Mouse (Mus musculus): Measurements from ENCODE around the gene Stk40. TPM values are rescaled to one million over a fixed set of nuclear protein-coding genes. Genes with fewer than 3 reads are reported as not detected.

Stk40 gene
- polyA plus RNA-seq, 1 experiment from 2014 or later: 24.4 TPM

GRCm38 (mm10) chr4:126104261-126105075 is 711 bp downstream of the Stk40 start:
- Histone ChIP-seq H3K4me1 (replicated peaks; ENCODE audit: control insufficient read depth, insufficient read depth, low read length) (peaks cover 62% of the 10 kb centered on the region), H3K27me3 (replicated peaks; ENCODE audit: control insufficient read depth, insufficient read depth, low read length) (no peaks in the 10 kb centered on the region), H3K9me3 (ENCODE audit: control insufficient read depth, low read length) (no peaks in the 10 kb centered on the region), H3K4me2 (peak overlapping the region; percentile 98), H3K27ac (ENCODE audit: low read depth, low read length) (0 out of 2 replicates have a peak overlapping the region, but pooled peaks have one; percentile 42), H3K4me3 (ENCODE audit: low read depth, low read length) (peak overlapping the region; percentile 88), H3K36me3 (ENCODE audit: control insufficient read depth, insufficient read depth, low read length) (no peaks in the 10 kb centered on the region), H3K9ac (ENCODE audit: low read depth, low read length) (peak overlapping the region; percentile 84)
- ATAC-seq (replicated peaks; ENCODE audit: low FRiP score): 0 out of 2 replicates have a peak, but pooled peaks have one; percentile 1
- 2% methylated on average over 34 of the region's 34 CpGs for WGBS
- DNase-seq (ENCODE audit: low spot score): no peak

- Histone ChIP-seq H3K36me3 (ENCODE audit: control insufficient read depth, insufficient read depth, low read length) (no peaks in the 10 kb centered on the region), H3K27me3 (replicated peaks; ENCODE audit: control insufficient read depth, insufficient read depth, low read length) (no peaks in the 10 kb centered on the region), H3K4me1 (replicated peaks; ENCODE audit: control insufficient read depth, insufficient read depth, low read length) (peaks cover 62% of the 10 kb centered on the region), H3K4me2 (peak overlapping the region; percentile 98), H3K4me3 (ENCODE audit: low read depth, low read length) (peak overlapping the region; percentile 88), H3K9me3 (ENCODE audit: control insufficient read depth, low read length) (no peaks in the 10 kb centered on the region), H3K27ac (ENCODE audit: low read depth, low read length) (no peak overlapping the region), H3K9ac (ENCODE audit: low read depth, low read length) (no peak overlapping the region)
- no peak for DNase-seq (ENCODE audit: low spot score)
- no peak for ATAC-seq (replicated peaks; ENCODE audit: low FRiP score)
- WGBS: 67% methylated on average over 7 of the region's 7 CpGs
Measured at GRCm38 (mm10) chr4:126105131-126105783, 1.5 kb downstream of the Stk40 start.

- DNase-seq (ENCODE audit: low spot score) (no peak), ATAC-seq (replicated peaks; ENCODE audit: low FRiP score) (no peak)
- Histone ChIP-seq H3K4me3 (ENCODE audit: low read depth, low read length) (no peak overlapping the region), H3K27ac (ENCODE audit: low read depth, low read length) (no peak overlapping the region), H3K27me3 (replicated peaks; ENCODE audit: control insufficient read depth, insufficient read depth, low read length) (no peaks in the 10 kb centered on the region), H3K4me2 (no peak overlapping the region), H3K9ac (ENCODE audit: low read depth, low read length) (no peak overlapping the region), H3K4me1 (replicated peaks; ENCODE audit: control insufficient read depth, insufficient read depth, low read length) (peaks cover 56% of the 10 kb centered on the region), H3K36me3 (ENCODE audit: control insufficient read depth, insufficient read depth, low read length) (no peaks in the 10 kb centered on the region), H3K9me3 (ENCODE audit: control insufficient read depth, low read length) (no peaks in the 10 kb centered on the region)
- 57% methylated on average over 8 of the region's 8 CpGs for whole genome bisulfite sequencing
Measured at GRCm38 (mm10) chr4:126108061-126108740, 4.4 kb downstream of the Stk40 start.

GRCm38 (mm10) chr4:126109613-126110373 is 6.0 kb downstream of the Stk40 start:
- Histone ChIP-seq H3K4me2 (peak overlapping the region; percentile 30), H3K4me1 (replicated peaks; ENCODE audit: control insufficient read depth, insufficient read depth, low read length) (peaks cover 56% of the 10 kb centered on the region), H3K27ac (ENCODE audit: low read depth, low read length) (peak overlapping the region; percentile 69), H3K9me3 (ENCODE audit: control insufficient read depth, low read length) (no peaks in the 10 kb centered on the region), H3K4me3 (ENCODE audit: low read depth, low read length) (no peak overlapping the region), H3K36me3 (ENCODE audit: control insufficient read depth, insufficient read depth, low read length) (no peaks in the 10 kb centered on the region), H3K9ac (ENCODE audit: low read depth, low read length) (peak overlapping the region; percentile 31; the same call in 1 of the 2 replicates), H3K27me3 (replicated peaks; ENCODE audit: control insufficient read depth, insufficient read depth, low read length) (no peaks in the 10 kb centered on the region)
- WGBS: 72% methylated on average over 10 of the region's 10 CpGs
- DNase-seq (ENCODE audit: low spot score): no peak
- 0 out of 2 replicates have a peak, but pooled peaks have one; percentile 6 for ATAC-seq (replicated peaks; ENCODE audit: low FRiP score)

- peaks cover 49% of the 10 kb centered on the region for H3K4me1 ChIP-seq (replicated peaks; ENCODE audit: control insufficient read depth, insufficient read depth, low read length)
- DNase-seq (ENCODE audit: low spot score) (peak; percentile 45), ATAC-seq (replicated peaks; ENCODE audit: low FRiP score) (peak; percentile 42)
- H3K4me3 ChIP-seq (ENCODE audit: low read depth, low read length): no peak overlapping the region
- no peaks in the 10 kb centered on the region for H3K27me3 ChIP-seq (replicated peaks; ENCODE audit: control insufficient read depth, insufficient read depth, low read length)
- H3K36me3 ChIP-seq (ENCODE audit: control insufficient read depth, insufficient read depth, low read length): no peaks in the 10 kb centered on the region
- H3K9me3 ChIP-seq (ENCODE audit: control insufficient read depth, low read length): no peaks in the 10 kb centered on the region
- H3K27ac ChIP-seq (ENCODE audit: low read depth, low read length): peak overlapping the region; percentile 69
- 11% methylated on average over 12 of the region's 12 CpGs for WGBS
- H3K9ac ChIP-seq (ENCODE audit: low read depth, low read length): peak overlapping the region; percentile 31; the same call in 1 of the 2 replicates
- peak overlapping the region; percentile 30 for H3K4me2 ChIP-seq
Measured at GRCm38 (mm10) chr4:126110374-126111152, 6.8 kb downstream of the Stk40 start.

- H3K9ac ChIP-seq (ENCODE audit: low read depth, low read length): 0 out of 2 replicates have a peak overlapping the region, but pooled peaks have one; percentile 31
- H3K4me2 ChIP-seq: peak overlapping the region; percentile 30
Measured at GRCm38 (mm10) chr4:126111153-126111549, 7.4 kb downstream of the Stk40 start.

GRCm38 (mm10) chr4:126113243-126113642 is 9.5 kb downstream of the Stk40 start:
- no peak overlapping the region for H3K4me3 ChIP-seq (ENCODE audit: low read depth, low read length)
- no peak overlapping the region for H3K4me2 ChIP-seq
- no peak overlapping the region for H3K9ac ChIP-seq (ENCODE audit: low read depth, low read length)
- no peaks in the 10 kb centered on the region for H3K27me3 ChIP-seq (replicated peaks; ENCODE audit: control insufficient read depth, insufficient read depth, low read length)
- H3K9me3 ChIP-seq (ENCODE audit: control insufficient read depth, low read length): no peaks in the 10 kb centered on the region
- peaks cover 43% of the 10 kb centered on the region for H3K4me1 ChIP-seq (replicated peaks; ENCODE audit: control insufficient read depth, insufficient read depth, low read length)
- ATAC-seq (replicated peaks; ENCODE audit: low FRiP score): no peak
- 79% methylated on average over 4 of the region's 4 CpGs for WGBS
- no peaks in the 10 kb centered on the region for H3K36me3 ChIP-seq (ENCODE audit: control insufficient read depth, insufficient read depth, low read length)
- no peak overlapping the region for H3K27ac ChIP-seq (ENCODE audit: low read depth, low read length)
- no peak for DNase-seq (ENCODE audit: low spot score)

More at GRCm38 (mm10) chr4:126111153-126111549, 7.4 kb downstream of the Stk40 start:
- Histone ChIP-seq H3K4me1 (replicated peaks; ENCODE audit: control insufficient read depth, insufficient read depth, low read length) (peaks cover 53% of the 10 kb centered on the region), H3K27me3 (replicated peaks; ENCODE audit: control insufficient read depth, insufficient read depth, low read length) (no peaks in the 10 kb centered on the region), H3K36me3 (ENCODE audit: control insufficient read depth, insufficient read depth, low read length) (no peaks in the 10 kb centered on the region), H3K27ac (ENCODE audit: low read depth, low read length) (peak overlapping the region; percentile 69), H3K9me3 (ENCODE audit: control insufficient read depth, low read length) (no peaks in the 10 kb centered on the region), H3K4me3 (ENCODE audit: low read depth, low read length) (no peak overlapping the region)
- WGBS: 30% methylated on average over 7 of the region's 7 CpGs
- no peak for ATAC-seq (replicated peaks; ENCODE audit: low FRiP score)
- DNase-seq (ENCODE audit: low spot score): no peak
